Mouse (Mus musculus): ENCODE measurements around the gene Rrp9. TPM values are rescaled to one million over a fixed set of nuclear protein-coding genes. Genes with fewer than 3 reads are reported as not detected.

Rrp9 gene
- polyA plus RNA-seq, 1 experiment: 82.1 TPM

GRCm38 (mm10) chr9:106442680-106443079 is 33.1 kb upstream of the Rrp9 start:
- H3K27ac ChIP-seq (ENCODE audit: insufficient read depth, low read length): no peak overlapping the region
- no peaks in the 10 kb centered on the region for H3K36me3 ChIP-seq (ENCODE audit: control insufficient read depth, insufficient read depth, low read length, poor library complexity, severe bottlenecking)
- H3K9me3 ChIP-seq (replicated peaks; ENCODE audit: control insufficient read depth, insufficient read depth, low read length, poor library complexity, severe bottlenecking): no peaks in the 10 kb centered on the region
- H3K9ac ChIP-seq (ENCODE audit: low read depth, poor library complexity, severe bottlenecking): no peak overlapping the region
- no peaks in the 10 kb centered on the region for H3K4me1 ChIP-seq (ENCODE audit: control insufficient read depth, insufficient read depth, low read length)
- no peak overlapping the region for H3K4me3 ChIP-seq (ENCODE audit: low read depth, low read length)
- TF ChIP-seq POLR2A (IDR thresholded peaks at IDR 0.05; ENCODE audit: insufficient read depth, low read length) (no peak), CTCF (IDR thresholded peaks at IDR 0.05; ENCODE audit: low read depth, low read length) (peak; percentile 11)
- no peaks in the 10 kb centered on the region for H3K27me3 ChIP-seq (ENCODE audit: control insufficient read depth, insufficient read depth, low read length, poor library complexity, severe bottlenecking)

GRCm38 (mm10) chr9:106444836-106445235 is 30.9 kb upstream of the Rrp9 start:
- peaks cover 2% of the 10 kb centered on the region for H3K4me1 ChIP-seq (ENCODE audit: control insufficient read depth, insufficient read depth, low read length)
- no peaks in the 10 kb centered on the region for H3K36me3 ChIP-seq (ENCODE audit: control insufficient read depth, insufficient read depth, low read length, poor library complexity, severe bottlenecking)
- no peak overlapping the region for H3K9ac ChIP-seq (ENCODE audit: low read depth, poor library complexity, severe bottlenecking)
- TF ChIP-seq CTCF (IDR thresholded peaks at IDR 0.05; ENCODE audit: low read depth, low read length) (no peak), POLR2A (IDR thresholded peaks at IDR 0.05; ENCODE audit: insufficient read depth, low read length) (no peak)
- H3K27ac ChIP-seq (ENCODE audit: insufficient read depth, low read length): no peak overlapping the region
- H3K27me3 ChIP-seq (ENCODE audit: control insufficient read depth, insufficient read depth, low read length, poor library complexity, severe bottlenecking): no peaks in the 10 kb centered on the region
- H3K9me3 ChIP-seq (replicated peaks; ENCODE audit: control insufficient read depth, insufficient read depth, low read length, poor library complexity, severe bottlenecking): no peaks in the 10 kb centered on the region
- no peak overlapping the region for H3K4me3 ChIP-seq (ENCODE audit: low read depth, low read length)

GRCm38 (mm10) chr9:106447348-106447747 is 28.4 kb upstream of the Rrp9 start, which contains the start of the genes Abhd14b and Abhd14a:
TSS of gene Abhd14b (plus strand) at chr9:106447459.
TSS of gene Abhd14a (minus strand) at chr9:106447678.
- no peaks in the 10 kb centered on the region for H3K36me3 ChIP-seq (ENCODE audit: control insufficient read depth, insufficient read depth, low read length, poor library complexity, severe bottlenecking)
- TF ChIP-seq CTCF (IDR thresholded peaks at IDR 0.05; ENCODE audit: low read depth, low read length): no peak
- TF ChIP-seq EP300 (IDR thresholded peaks at IDR 0.05; ENCODE audit: insufficient read depth, low read depth, low read length): no peak
- TF ChIP-seq POLR2A (IDR thresholded peaks at IDR 0.05; ENCODE audit: insufficient read depth, low read length): no peak
- H3K27me3 ChIP-seq (ENCODE audit: control insufficient read depth, insufficient read depth, low read length, poor library complexity, severe bottlenecking): no peaks in the 10 kb centered on the region
- H3K9me3 ChIP-seq (replicated peaks; ENCODE audit: control insufficient read depth, insufficient read depth, low read length, poor library complexity, severe bottlenecking): no peaks in the 10 kb centered on the region
- peaks cover 6% of the 10 kb centered on the region for H3K4me1 ChIP-seq (ENCODE audit: control insufficient read depth, insufficient read depth, low read length)
- H3K27ac ChIP-seq (ENCODE audit: insufficient read depth, low read length): peak within 1 kb of the TSS; percentile 12; the same call in 1 of the 2 replicates
- peak within 1 kb of the TSS; percentile 74 for H3K4me3 ChIP-seq (ENCODE audit: low read depth, low read length)
- peak within 1 kb of the TSS; percentile 51 for H3K9ac ChIP-seq (ENCODE audit: low read depth, poor library complexity, severe bottlenecking)

- Histone ChIP-seq H3K9ac (ENCODE audit: low read depth, poor library complexity, severe bottlenecking) (peak overlapping the region; percentile 42; the same call in 1 of the 2 replicates), H3K4me3 (ENCODE audit: low read depth, low read length) (no peak overlapping the region), H3K4me1 (ENCODE audit: control insufficient read depth, insufficient read depth, low read length) (peaks cover 6% of the 10 kb centered on the region), H3K36me3 (ENCODE audit: control insufficient read depth, insufficient read depth, low read length, poor library complexity, severe bottlenecking) (no peaks in the 10 kb centered on the region), H3K27ac (ENCODE audit: insufficient read depth, low read length) (peak overlapping the region; percentile 12; the same call in 1 of the 2 replicates), H3K9me3 (replicated peaks; ENCODE audit: control insufficient read depth, insufficient read depth, low read length, poor library complexity, severe bottlenecking) (no peaks in the 10 kb centered on the region), H3K27me3 (ENCODE audit: control insufficient read depth, insufficient read depth, low read length, poor library complexity, severe bottlenecking) (no peaks in the 10 kb centered on the region)
- TF ChIP-seq EP300 (IDR thresholded peaks at IDR 0.05; ENCODE audit: insufficient read depth, low read depth, low read length) (no peak), CTCF (IDR thresholded peaks at IDR 0.05; ENCODE audit: low read depth, low read length) (no peak), POLR2A (IDR thresholded peaks at IDR 0.05; ENCODE audit: insufficient read depth, low read length) (no peak)
Observed at GRCm38 (mm10) chr9:106447951-106448350, 27.8 kb upstream of the Rrp9 start.

- H3K9ac ChIP-seq (ENCODE audit: low read depth, poor library complexity, severe bottlenecking): peak overlapping the region; percentile 42
- H3K27ac ChIP-seq (ENCODE audit: insufficient read depth, low read length): peak overlapping the region; percentile 12; the same call in 1 of the 2 replicates
- peaks cover 6% of the 10 kb centered on the region for H3K4me1 ChIP-seq (ENCODE audit: control insufficient read depth, insufficient read depth, low read length)
- no peaks in the 10 kb centered on the region for H3K27me3 ChIP-seq (ENCODE audit: control insufficient read depth, insufficient read depth, low read length, poor library complexity, severe bottlenecking)
- H3K9me3 ChIP-seq (replicated peaks; ENCODE audit: control insufficient read depth, insufficient read depth, low read length, poor library complexity, severe bottlenecking): no peaks in the 10 kb centered on the region
- no peak for TF ChIP-seq POLR2A (IDR thresholded peaks at IDR 0.05; ENCODE audit: insufficient read depth, low read length)
- TF ChIP-seq CTCF (IDR thresholded peaks at IDR 0.05; ENCODE audit: low read depth, low read length): peak; percentile 90
- TF ChIP-seq EP300 (IDR thresholded peaks at IDR 0.05; ENCODE audit: insufficient read depth, low read depth, low read length): 0 out of 2 replicates have a peak, but pooled peaks have one; percentile 46
- no peaks in the 10 kb centered on the region for H3K36me3 ChIP-seq (ENCODE audit: control insufficient read depth, insufficient read depth, low read length, poor library complexity, severe bottlenecking)
- peak overlapping the region; percentile 74 for H3K4me3 ChIP-seq (ENCODE audit: low read depth, low read length)
Observed at GRCm38 (mm10) chr9:106448498-106449031, 27.2 kb upstream of the Rrp9 start.

- Histone ChIP-seq H3K36me3 (ENCODE audit: control insufficient read depth, insufficient read depth, low read length, poor library complexity, severe bottlenecking) (no peaks in the 10 kb centered on the region), H3K9ac (ENCODE audit: low read depth, poor library complexity, severe bottlenecking) (no peak overlapping the region), H3K9me3 (replicated peaks; ENCODE audit: control insufficient read depth, insufficient read depth, low read length, poor library complexity, severe bottlenecking) (no peaks in the 10 kb centered on the region), H3K27ac (ENCODE audit: insufficient read depth, low read length) (no peak overlapping the region), H3K27me3 (ENCODE audit: control insufficient read depth, insufficient read depth, low read length, poor library complexity, severe bottlenecking) (no peaks in the 10 kb centered on the region), H3K4me3 (ENCODE audit: low read depth, low read length) (no peak overlapping the region), H3K4me1 (ENCODE audit: control insufficient read depth, insufficient read depth, low read length) (peaks cover 6% of the 10 kb centered on the region)
- no peak for TF ChIP-seq EP300 (IDR thresholded peaks at IDR 0.05; ENCODE audit: insufficient read depth, low read depth, low read length)
- TF ChIP-seq POLR2A (IDR thresholded peaks at IDR 0.05; ENCODE audit: insufficient read depth, low read length): no peak
- no peak for TF ChIP-seq CTCF (IDR thresholded peaks at IDR 0.05; ENCODE audit: low read depth, low read length)
Observed at GRCm38 (mm10) chr9:106449947-106450346, 25.8 kb upstream of the Rrp9 start.
